Mouse (Mus musculus) urinary bladder, postnatal 10 days (tissue): Measurements from ENCODE around the gene Nlgn1.

Source experiments
- DNase-seq: peaks from one replicate; pipeline ENCODE4 v3.0.0; 2022; ENCODE audit warnings: low spot score

The Nlgn1 gene

DNA sequence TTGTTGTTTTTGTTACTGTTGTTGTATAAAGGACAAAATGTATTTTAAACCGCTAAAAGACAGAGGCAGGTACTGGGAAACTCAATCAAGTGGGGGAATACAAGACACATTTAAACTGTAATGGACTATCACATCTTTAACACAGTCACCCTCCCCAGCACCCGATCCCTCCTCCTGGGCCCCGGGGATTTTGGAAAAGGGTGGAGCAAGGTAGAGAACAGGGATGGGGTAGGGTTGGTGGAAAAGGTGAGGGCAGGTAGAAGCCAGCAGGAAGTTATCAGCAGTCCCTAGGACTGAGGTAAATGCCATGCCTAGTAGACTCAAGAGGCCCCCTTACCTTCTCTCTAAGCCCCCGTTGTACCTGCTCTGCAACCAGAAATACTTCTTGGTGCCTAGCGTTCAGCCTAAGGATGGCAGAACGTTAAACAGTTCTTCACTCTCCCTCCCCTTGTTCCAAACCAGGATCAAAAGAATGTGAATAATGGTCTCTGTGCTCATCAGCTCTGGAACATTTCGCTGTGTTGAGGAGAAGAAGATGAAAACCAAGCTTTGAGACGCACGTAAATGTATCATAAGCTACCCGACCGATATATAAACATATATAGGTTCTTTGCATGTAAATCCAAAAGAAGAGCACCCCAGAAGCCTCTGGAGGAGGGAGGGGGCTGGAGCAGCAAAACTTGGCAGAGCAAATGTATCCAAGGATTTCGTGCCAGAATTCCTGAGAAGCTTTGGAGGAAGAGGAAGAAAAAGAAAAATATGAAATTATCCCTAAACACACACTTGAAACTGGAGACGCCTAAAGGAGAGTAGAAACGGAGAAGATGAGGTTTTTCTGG is at the start of gene Nlgn1:
Nlgn1 (minus strand) TSS at position 61 of the 839 bp plus-strand sequence.
- no peak for DNase-seq

GRCm38 (mm10) chr3:26378272-26378671 is 46.0 kb upstream of the Nlgn1 start:
- DNase-seq, result no peak

DNA sequence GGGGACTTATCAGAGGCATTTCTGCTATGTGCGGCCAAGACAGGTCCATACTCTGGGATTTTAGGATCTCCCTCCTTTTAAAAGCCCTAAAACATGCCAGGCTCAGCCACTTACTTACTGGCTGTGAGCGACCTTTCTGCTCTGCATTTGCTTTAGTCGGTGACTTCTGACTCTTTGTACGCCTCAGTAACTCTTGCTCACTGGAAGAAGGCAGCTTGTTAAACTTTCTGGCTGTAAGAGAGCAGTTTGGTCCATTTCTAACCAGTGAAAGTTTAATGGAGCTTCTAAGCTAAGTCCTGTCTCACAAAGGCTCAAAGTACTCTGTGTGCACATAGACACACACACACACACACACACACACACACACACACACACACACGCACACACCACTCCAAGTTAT is 22.8 kb upstream of the Nlgn1 start:
- DNase-seq, result no peak

DNA sequence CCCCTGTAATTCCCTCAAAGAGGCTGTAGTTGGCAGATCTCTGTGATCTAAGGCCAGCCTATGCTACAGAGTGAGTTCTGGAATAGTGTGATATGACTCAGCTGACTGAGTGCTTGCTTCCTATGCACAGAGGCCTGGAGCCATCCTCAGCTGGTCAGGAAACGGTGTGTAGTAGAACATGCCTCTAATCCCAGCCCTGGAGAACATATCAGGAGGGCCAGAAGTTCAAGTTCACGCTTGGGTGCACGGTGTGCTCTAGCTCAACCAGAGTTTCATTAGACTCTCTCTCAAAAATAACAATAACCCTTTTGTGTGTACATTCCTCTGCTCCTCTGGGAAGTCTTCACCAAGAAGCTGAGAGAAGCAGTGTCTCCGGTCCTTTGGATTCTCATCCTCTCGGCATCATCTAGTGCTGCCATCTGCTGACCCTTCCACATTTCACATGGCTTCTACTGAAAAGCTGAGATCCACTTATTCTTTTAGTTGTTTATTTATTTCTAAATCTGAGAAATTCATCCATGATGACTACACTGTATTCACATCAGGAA is 22.3 kb upstream of the Nlgn1 start:
- no peak for DNase-seq

DNA sequence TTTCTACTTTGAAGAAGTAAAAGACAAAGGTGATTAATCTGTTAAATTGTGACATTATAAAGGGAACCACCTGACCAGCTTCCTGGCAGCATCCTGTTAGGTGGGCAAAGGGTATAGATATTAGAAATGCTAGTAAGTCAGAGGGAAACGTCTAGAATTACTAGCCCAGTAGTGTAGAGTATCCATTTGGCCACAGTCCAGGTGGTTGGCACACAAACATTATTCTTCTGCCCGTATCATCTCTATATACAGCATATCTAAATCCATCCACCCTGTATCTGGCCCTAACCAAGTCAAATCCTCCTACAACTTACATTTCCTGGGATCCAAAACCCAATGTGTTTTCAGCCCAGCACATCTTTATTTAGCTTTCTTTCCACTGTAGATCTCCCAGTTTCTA is 5.2 kb upstream of the Nlgn1 start:
- no peak for DNase-seq

GRCm38 (mm10) chr3:26333239-26333811 is 1.1 kb upstream of the Nlgn1 start:
- DNase-seq, result no peak

- DNase-seq, result no peak
Observed at GRCm38 (mm10) chr3:26331177-26332061, 841 bp downstream of the Nlgn1 start.

GRCm38 (mm10) chr3:26330863-26331176 is 1.4 kb downstream of the Nlgn1 start:
- DNase-seq, result no peak

DNA sequence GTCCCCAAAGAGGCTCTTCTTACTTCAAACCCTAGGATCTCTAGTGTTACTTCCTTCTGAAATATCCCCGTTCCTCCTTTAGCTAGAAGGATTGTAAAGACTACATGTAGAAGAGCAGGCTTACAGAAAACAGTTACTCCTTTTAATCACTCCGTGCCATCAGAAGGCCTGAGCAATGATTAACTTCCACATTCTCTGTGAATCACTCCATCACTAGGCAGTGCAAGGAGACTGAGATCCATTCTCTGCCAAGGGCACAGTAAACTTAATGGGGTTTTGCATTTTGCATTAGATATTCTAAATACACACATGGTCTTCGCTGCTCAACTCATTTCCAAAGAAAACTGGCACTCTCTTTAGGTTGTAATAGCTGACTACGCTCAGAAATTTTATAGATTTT is 2.2 kb downstream of the Nlgn1 start:
- DNase-seq, result no peak

DNA sequence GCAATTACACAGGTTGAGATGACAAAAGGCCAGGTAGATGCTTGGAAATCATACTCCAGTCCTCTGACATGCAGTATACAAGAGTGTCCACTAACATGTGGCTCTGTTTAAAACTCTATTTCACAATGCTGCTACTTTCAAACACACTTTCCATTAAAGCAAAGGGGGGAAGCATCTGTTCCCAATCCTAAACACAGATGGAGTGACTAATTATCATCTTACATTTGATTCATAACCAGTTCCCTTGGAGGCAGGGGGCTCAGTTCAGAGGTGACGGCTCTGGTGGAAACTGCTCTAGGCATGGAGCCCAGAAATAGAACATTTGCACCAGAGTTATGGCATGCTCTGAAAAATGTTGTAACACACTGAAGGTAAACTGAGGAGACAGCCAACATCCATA is 7.8 kb downstream of the Nlgn1 start:
- DNase-seq, result no peak

DNA sequence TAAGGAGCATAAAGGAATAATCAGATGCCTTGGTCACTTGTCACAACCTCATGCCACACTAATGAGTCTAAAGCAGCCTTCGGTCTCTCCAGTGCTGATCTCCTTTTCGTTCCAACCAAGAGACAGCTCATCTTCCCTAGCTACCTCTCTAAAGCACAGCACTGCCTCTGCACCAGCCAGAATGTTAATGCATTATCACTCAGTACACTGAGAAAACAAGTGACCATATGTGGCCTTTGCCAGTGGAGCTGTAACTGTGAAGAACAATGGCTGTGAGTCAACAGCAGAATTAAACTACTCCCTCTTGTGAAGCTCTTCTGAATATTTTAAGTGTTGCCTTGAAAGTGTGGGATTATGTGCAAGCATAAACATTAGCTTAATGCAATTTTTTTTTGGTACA is 14.9 kb downstream of the Nlgn1 start:
- no peak for DNase-seq

GRCm38 (mm10) chr3:26297869-26298268 is 34.4 kb downstream of the Nlgn1 start:
- DNase-seq, result no peak

- DNase-seq, result no peak
Observed at GRCm38 (mm10) chr3:26270894-26271795, 61.1 kb downstream of the Nlgn1 start.

- DNase-seq, result no peak
Observed at GRCm38 (mm10) chr3:26246564-26246963, 85.7 kb downstream of the Nlgn1 start.

DNA sequence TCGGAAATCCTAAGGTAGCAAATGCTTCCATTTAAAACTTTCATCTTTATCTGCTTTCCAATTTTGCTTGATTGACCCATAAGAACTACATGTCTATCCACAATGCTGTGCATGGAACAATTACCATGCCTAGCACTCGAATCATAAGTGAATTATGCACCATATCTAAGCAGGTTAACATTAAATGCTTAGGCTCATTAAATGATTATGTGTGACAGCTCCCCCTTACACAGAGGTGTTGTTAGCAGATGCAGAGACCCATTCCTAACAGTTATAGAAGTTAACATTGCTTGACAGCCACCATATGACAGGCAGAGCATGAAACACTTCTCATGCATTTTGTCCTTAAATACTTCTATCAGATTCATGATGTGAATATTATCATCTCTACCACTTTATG is 89.0 kb downstream of the Nlgn1 start:
- no peak for DNase-seq

DNA sequence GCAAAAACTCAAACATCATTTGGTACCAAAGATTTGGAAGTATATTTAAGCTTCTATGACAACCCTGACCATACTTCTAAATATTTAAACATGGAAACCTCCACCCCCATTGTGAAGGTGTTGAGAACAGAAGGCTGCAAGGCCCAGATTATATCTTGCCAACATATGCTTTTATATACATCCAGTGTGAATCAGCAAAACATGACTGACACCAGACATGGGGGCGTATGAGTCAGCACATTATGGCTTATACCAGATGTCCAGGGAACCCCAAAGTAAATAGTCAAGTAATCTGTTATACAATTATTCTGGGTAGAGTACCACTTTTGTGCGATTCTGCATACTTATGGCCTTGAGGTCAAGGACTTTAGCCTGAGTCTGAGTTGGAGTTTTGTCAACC is 102.3 kb downstream of the Nlgn1 start:
- no peak for DNase-seq

DNA sequence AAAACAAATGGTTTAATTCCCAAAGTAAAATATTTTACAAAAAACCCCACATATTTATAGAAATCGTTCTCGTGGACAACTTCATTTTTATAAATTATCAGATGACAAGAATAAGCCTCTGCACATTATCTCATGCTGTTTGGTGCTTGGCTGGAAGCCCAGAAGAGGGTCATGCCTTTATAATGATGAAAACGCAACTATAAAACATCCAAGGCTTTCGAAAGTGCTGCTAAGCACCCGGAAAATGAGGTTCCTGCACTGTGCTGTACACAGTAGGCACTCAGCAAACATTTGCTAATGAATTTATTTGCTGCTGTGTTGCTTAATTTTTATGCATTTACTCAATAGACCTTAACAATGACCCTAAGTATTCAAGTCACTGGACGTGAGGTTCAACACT is 103.4 kb downstream of the Nlgn1 start:
- DNase-seq, result no peak

GRCm38 (mm10) chr3:26228172-26228781 is 104.0 kb downstream of the Nlgn1 start:
- no peak for DNase-seq

DNA sequence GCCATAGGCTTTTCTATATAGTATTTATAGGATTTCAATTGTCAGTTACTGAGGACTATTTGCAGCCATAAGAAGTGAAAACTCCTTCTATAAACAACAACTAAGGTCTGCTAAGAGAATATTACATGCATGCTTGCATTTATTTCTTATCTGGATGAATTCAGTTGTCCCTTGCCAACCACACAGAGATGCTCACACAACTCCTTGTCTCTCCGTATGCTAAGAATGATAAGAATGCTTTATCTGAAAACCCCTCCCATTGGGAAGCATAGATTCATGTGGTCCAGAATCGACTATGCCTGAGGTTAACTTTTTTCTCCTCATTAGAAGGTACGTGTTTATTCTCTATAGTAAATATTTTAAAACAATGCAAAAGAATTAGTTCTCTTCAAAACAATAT is 108.8 kb downstream of the Nlgn1 start:
- no peak for DNase-seq

- no peak for DNase-seq
Observed at GRCm38 (mm10) chr3:26216231-26216630, 116.0 kb downstream of the Nlgn1 start.

DNA sequence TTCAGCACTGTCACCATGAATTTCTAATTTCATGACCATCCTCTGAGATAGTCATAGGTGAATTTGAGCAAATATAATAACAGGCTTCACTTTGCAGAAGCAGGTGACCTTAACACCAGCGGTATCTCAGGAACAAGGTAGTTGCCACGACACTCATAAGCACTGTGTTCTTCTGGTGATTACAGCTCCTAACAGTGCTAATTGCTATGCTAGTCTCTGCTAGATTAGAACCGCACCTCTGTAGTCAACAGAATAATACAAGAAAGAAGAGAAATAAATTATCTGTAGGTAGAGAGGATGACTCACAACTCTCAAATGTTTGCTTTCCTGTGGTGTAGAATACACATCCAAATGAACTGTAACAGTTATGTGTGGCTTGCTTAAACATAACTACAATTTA is 129.6 kb downstream of the Nlgn1 start:
- DNase-seq, result no peak
